Mouse (Mus musculus): ENCODE results near the gene Phlpp1. TPM values are rescaled to one million over a fixed set of nuclear protein-coding genes. Genes with fewer than 3 reads are reported as not detected.

Phlpp1 gene
- polyA plus RNA-seq, 1 experiment from 2014 or later, result 6.5 TPM

- Histone ChIP-seq H3K27ac (ENCODE audit: low read depth, low read length) (no peak overlapping the region), H3K36me3 (ENCODE audit: control insufficient read depth, insufficient read depth, low read length) (no peaks in the 10 kb centered on the region)
- WGBS, result 89% methylated on average over 1 of the region's 1 CpGs
Observed at GRCm38 (mm10) chr1:106257176-106257575, 85.6 kb downstream of the Phlpp1 start.

GRCm38 (mm10) chr1:106268028-106268799, 96.7 kb downstream of the Phlpp1 start:
- no peaks in the 10 kb centered on the region for H3K36me3 ChIP-seq (ENCODE audit: control insufficient read depth, insufficient read depth, low read length)
- H3K27ac ChIP-seq (ENCODE audit: low read depth, low read length), result no peak overlapping the region
- H3K27me3 ChIP-seq (ENCODE audit: control insufficient read depth, insufficient read depth, low read length), result no peaks in the 10 kb centered on the region
- H3K9me3 ChIP-seq (ENCODE audit: control insufficient read depth, low read length), result no peaks in the 10 kb centered on the region
- ATAC-seq (ENCODE audit: insufficient read depth, low FRiP score, low TSS enrichment), result no peak
- 90% methylated on average over 6 of the region's 6 CpGs for whole genome bisulfite sequencing
- H3K4me2 ChIP-seq (ENCODE audit: low read depth), result no peak overlapping the region
- DNase-seq (ENCODE audit: low spot score), result no peak
- H3K4me3 ChIP-seq (ENCODE audit: low read depth, low read length), result no peak overlapping the region
- no peak overlapping the region for H3K9ac ChIP-seq (ENCODE audit: low read length)
- no peaks in the 10 kb centered on the region for H3K4me1 ChIP-seq (ENCODE audit: control insufficient read depth, insufficient read depth, low read length)

More at GRCm38 (mm10) chr1:106257176-106257575, 85.6 kb downstream of the Phlpp1 start:
- Histone ChIP-seq H3K9me3 (ENCODE audit: control insufficient read depth, low read length) (no peaks in the 10 kb centered on the region), H3K4me3 (ENCODE audit: low read depth, low read length) (no peak overlapping the region), H3K4me2 (ENCODE audit: low read depth) (no peak overlapping the region), H3K9ac (ENCODE audit: low read length) (no peak overlapping the region), H3K4me1 (ENCODE audit: control insufficient read depth, insufficient read depth, low read length) (no peaks in the 10 kb centered on the region), H3K27me3 (ENCODE audit: control insufficient read depth, insufficient read depth, low read length) (no peaks in the 10 kb centered on the region)
- ATAC-seq (ENCODE audit: insufficient read depth, low FRiP score, low TSS enrichment) (no peak), DNase-seq (ENCODE audit: low spot score) (no peak)

- WGBS, result 37% methylated on average over 4 of the region's 4 CpGs
- DNase-seq (ENCODE audit: low spot score) (no peak), ATAC-seq (ENCODE audit: insufficient read depth, low FRiP score, low TSS enrichment) (no peak)
Observed at GRCm38 (mm10) chr1:106269337-106269736, 97.8 kb downstream of the Phlpp1 start.

GRCm38 (mm10) chr1:106272916-106273315, 101.4 kb downstream of the Phlpp1 start:
- Histone ChIP-seq H3K9ac (ENCODE audit: low read length) (no peak overlapping the region), H3K4me2 (ENCODE audit: low read depth) (no peak overlapping the region), H3K36me3 (ENCODE audit: control insufficient read depth, insufficient read depth, low read length) (no peaks in the 10 kb centered on the region), H3K4me3 (ENCODE audit: low read depth, low read length) (no peak overlapping the region), H3K27me3 (ENCODE audit: control insufficient read depth, insufficient read depth, low read length) (no peaks in the 10 kb centered on the region), H3K4me1 (ENCODE audit: control insufficient read depth, insufficient read depth, low read length) (no peaks in the 10 kb centered on the region), H3K9me3 (ENCODE audit: control insufficient read depth, low read length) (no peaks in the 10 kb centered on the region), H3K27ac (ENCODE audit: low read depth, low read length) (no peak overlapping the region)
- DNase-seq (ENCODE audit: low spot score) (no peak), ATAC-seq (ENCODE audit: insufficient read depth, low FRiP score, low TSS enrichment) (no peak)
- 76% methylated on average over 2 of the region's 2 CpGs for WGBS

More at GRCm38 (mm10) chr1:106269337-106269736, 97.8 kb downstream of the Phlpp1 start:
- H3K4me3 ChIP-seq (ENCODE audit: low read depth, low read length), result no peak overlapping the region
- H3K36me3 ChIP-seq (ENCODE audit: control insufficient read depth, insufficient read depth, low read length), result no peaks in the 10 kb centered on the region
- H3K9ac ChIP-seq (ENCODE audit: low read length), result no peak overlapping the region
- no peak overlapping the region for H3K27ac ChIP-seq (ENCODE audit: low read depth, low read length)
- H3K4me2 ChIP-seq (ENCODE audit: low read depth), result no peak overlapping the region
- H3K9me3 ChIP-seq (ENCODE audit: control insufficient read depth, low read length), result no peaks in the 10 kb centered on the region
- H3K27me3 ChIP-seq (ENCODE audit: control insufficient read depth, insufficient read depth, low read length), result no peaks in the 10 kb centered on the region
- H3K4me1 ChIP-seq (ENCODE audit: control insufficient read depth, insufficient read depth, low read length), result no peaks in the 10 kb centered on the region

GRCm38 (mm10) chr1:106273801-106274200, 102.2 kb downstream of the Phlpp1 start:
- H3K4me1 ChIP-seq (ENCODE audit: control insufficient read depth, insufficient read depth, low read length), result no peaks in the 10 kb centered on the region
- no peak overlapping the region for H3K4me2 ChIP-seq (ENCODE audit: low read depth)
- H3K9me3 ChIP-seq (ENCODE audit: control insufficient read depth, low read length), result no peaks in the 10 kb centered on the region
- H3K27me3 ChIP-seq (ENCODE audit: control insufficient read depth, insufficient read depth, low read length), result no peaks in the 10 kb centered on the region
- DNase-seq (ENCODE audit: low spot score) (no peak), ATAC-seq (ENCODE audit: insufficient read depth, low FRiP score, low TSS enrichment) (no peak)
- WGBS, result 77% methylated on average over 6 of the region's 6 CpGs
- no peak overlapping the region for H3K4me3 ChIP-seq (ENCODE audit: low read depth, low read length)
- H3K9ac ChIP-seq (ENCODE audit: low read length), result no peak overlapping the region
- H3K27ac ChIP-seq (ENCODE audit: low read depth, low read length), result no peak overlapping the region
- no peaks in the 10 kb centered on the region for H3K36me3 ChIP-seq (ENCODE audit: control insufficient read depth, insufficient read depth, low read length)

GRCm38 (mm10) chr1:106274561-106275001, 103.0 kb downstream of the Phlpp1 start:
- Histone ChIP-seq H3K4me2 (ENCODE audit: low read depth) (no peak overlapping the region), H3K36me3 (ENCODE audit: control insufficient read depth, insufficient read depth, low read length) (no peaks in the 10 kb centered on the region), H3K4me1 (ENCODE audit: control insufficient read depth, insufficient read depth, low read length) (no peaks in the 10 kb centered on the region), H3K4me3 (ENCODE audit: low read depth, low read length) (no peak overlapping the region), H3K9ac (ENCODE audit: low read length) (no peak overlapping the region), H3K27me3 (ENCODE audit: control insufficient read depth, insufficient read depth, low read length) (no peaks in the 10 kb centered on the region), H3K9me3 (ENCODE audit: control insufficient read depth, low read length) (no peaks in the 10 kb centered on the region), H3K27ac (ENCODE audit: low read depth, low read length) (no peak overlapping the region)
- DNase-seq (ENCODE audit: low spot score) (no peak), ATAC-seq (ENCODE audit: insufficient read depth, low FRiP score, low TSS enrichment) (no peak)
- 61% methylated on average over 10 of the region's 10 CpGs for WGBS

- H3K9ac ChIP-seq (ENCODE audit: low read length), result no peak overlapping the region
- no peaks in the 10 kb centered on the region for H3K9me3 ChIP-seq (ENCODE audit: control insufficient read depth, low read length)
- no peak overlapping the region for H3K4me2 ChIP-seq (ENCODE audit: low read depth)
- WGBS, result 96% methylated on average over 4 of the region's 4 CpGs
- no peaks in the 10 kb centered on the region for H3K4me1 ChIP-seq (ENCODE audit: control insufficient read depth, insufficient read depth, low read length)
- no peak for ATAC-seq (ENCODE audit: insufficient read depth, low FRiP score, low TSS enrichment)
- DNase-seq (ENCODE audit: low spot score), result no peak
- no peaks in the 10 kb centered on the region for H3K36me3 ChIP-seq (ENCODE audit: control insufficient read depth, insufficient read depth, low read length)
- no peak overlapping the region for H3K4me3 ChIP-seq (ENCODE audit: low read depth, low read length)
- no peaks in the 10 kb centered on the region for H3K27me3 ChIP-seq (ENCODE audit: control insufficient read depth, insufficient read depth, low read length)
- no peak overlapping the region for H3K27ac ChIP-seq (ENCODE audit: low read depth, low read length)
Observed at GRCm38 (mm10) chr1:106275142-106275541, 103.6 kb downstream of the Phlpp1 start.

- Histone ChIP-seq H3K27me3 (ENCODE audit: control insufficient read depth, insufficient read depth, low read length) (no peaks in the 10 kb centered on the region), H3K36me3 (ENCODE audit: control insufficient read depth, insufficient read depth, low read length) (no peaks in the 10 kb centered on the region), H3K4me2 (ENCODE audit: low read depth) (no peak overlapping the region), H3K9ac (ENCODE audit: low read length) (no peak overlapping the region), H3K4me1 (ENCODE audit: control insufficient read depth, insufficient read depth, low read length) (no peaks in the 10 kb centered on the region), H3K27ac (ENCODE audit: low read depth, low read length) (no peak overlapping the region), H3K9me3 (ENCODE audit: control insufficient read depth, low read length) (no peaks in the 10 kb centered on the region), H3K4me3 (ENCODE audit: low read depth, low read length) (no peak overlapping the region)
- DNase-seq (ENCODE audit: low spot score) (no peak), ATAC-seq (ENCODE audit: insufficient read depth, low FRiP score, low TSS enrichment) (no peak)
- 84% methylated on average over 7 of the region's 7 CpGs for WGBS
Observed at GRCm38 (mm10) chr1:106275731-106276130, 104.2 kb downstream of the Phlpp1 start.

GRCm38 (mm10) chr1:106276824-106277223, 105.3 kb downstream of the Phlpp1 start:
- no peaks in the 10 kb centered on the region for H3K36me3 ChIP-seq (ENCODE audit: control insufficient read depth, insufficient read depth, low read length)
- ATAC-seq (ENCODE audit: insufficient read depth, low FRiP score, low TSS enrichment) (no peak), DNase-seq (ENCODE audit: low spot score) (no peak)
- H3K9me3 ChIP-seq (ENCODE audit: control insufficient read depth, low read length), result no peaks in the 10 kb centered on the region
- no peak overlapping the region for H3K4me2 ChIP-seq (ENCODE audit: low read depth)
- no peak overlapping the region for H3K27ac ChIP-seq (ENCODE audit: low read depth, low read length)
- H3K27me3 ChIP-seq (ENCODE audit: control insufficient read depth, insufficient read depth, low read length), result no peaks in the 10 kb centered on the region
- H3K9ac ChIP-seq (ENCODE audit: low read length), result no peak overlapping the region
- no peaks in the 10 kb centered on the region for H3K4me1 ChIP-seq (ENCODE audit: control insufficient read depth, insufficient read depth, low read length)
- no peak overlapping the region for H3K4me3 ChIP-seq (ENCODE audit: low read depth, low read length)
- whole genome bisulfite sequencing, result 73% methylated on average over 1 of the region's 1 CpGs

Measured in neural tube, embryonic 11.5 days (tissue).